Mouse (Mus musculus) heart, adult 2 months (tissue): Measurements from ENCODE around the gene Ush1c.

Source experiments
- CTCF ChIP-seq: fragments of 200-600 bp; IDR thresholded peaks from 2 replicates; pipeline ENCODE4 v1.8.1; 2022; ENCODE audit warnings: antibody characterized with exemption, mild to moderate bottlenecking, moderate library complexity
- POLR2A ChIP-seq: fragments of 200-500 bp; IDR thresholded peaks from 2 replicates; pipeline ENCODE4 v1.6.1; 2011; ENCODE audit warnings: mild to moderate bottlenecking, low read depth, low read length, control low read depth; ENCODE audit not compliant: insufficient read depth

DNA sequence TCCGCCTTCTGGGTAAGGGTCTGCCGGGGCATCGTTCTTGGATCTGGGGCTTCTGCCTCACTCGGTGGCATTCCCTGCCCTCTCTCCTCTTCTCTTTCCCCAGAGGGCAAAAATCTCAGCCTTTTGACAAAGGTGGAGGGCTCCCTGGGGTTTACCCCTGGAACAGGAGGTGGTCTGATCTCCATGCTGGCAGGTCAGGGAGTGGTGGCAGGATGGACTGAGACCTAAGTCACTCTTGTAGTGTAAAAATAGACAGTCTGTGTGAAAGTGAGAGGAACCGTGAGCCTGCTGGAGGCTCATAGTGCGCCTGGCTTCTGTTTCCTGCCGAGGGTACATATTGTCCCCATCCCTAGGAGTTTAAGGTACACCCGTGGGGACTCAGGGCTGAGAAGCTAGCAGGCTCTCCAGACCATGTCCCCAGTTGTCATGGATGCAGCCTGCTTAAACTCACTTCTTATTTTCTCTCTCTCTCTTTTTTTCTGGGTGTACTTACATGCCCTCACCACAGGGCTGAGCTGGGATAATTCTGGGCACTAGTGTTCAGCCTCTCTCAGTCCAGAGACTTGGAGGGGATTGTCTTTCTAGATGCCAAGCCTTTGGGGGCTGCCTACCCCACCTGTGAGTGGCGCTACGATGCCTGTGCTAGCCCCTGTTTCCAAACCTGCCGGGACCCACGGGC lies 47.0 kb upstream of the Ush1c start:
- TF ChIP-seq CTCF (no peak), POLR2A (no peak)
